Mouse (Mus musculus) forebrain, embryonic 14.5 days (tissue): Measurements from ENCODE around the gene Rhob. TPM values are rescaled to one million over a fixed set of nuclear protein-coding genes. Genes with fewer than 3 reads are reported as not detected.

Experiments
- ATAC-seq: fragments of 200-750 bp; cut with Nextera tagmentation; 2 replicates; pipeline ENCODE4 v1.8.0; 2017; ENCODE audit warnings: mild to moderate bottlenecking, moderate library complexity
- DNase-seq: peaks from one replicate; pipeline ENCODE4 v3.0.0-alpha.2; 2015; ENCODE audit warnings: low spot score
- H3K27ac ChIP-seq: fragments of 300-500 bp; sonication (generic); 2 replicates; pipeline ENCODE4 v1.5.1; 2014; ENCODE audit warnings: low read depth, mild to moderate bottlenecking, control low read depth, low read length, moderate library complexity
- H3K27me3 ChIP-seq: fragments of 300-500 bp; sonication (generic); replicated peaks from 2 replicates; pipeline ENCODE4 v1.6.1; 2014; ENCODE audit warnings: low read length, control low read depth, mixed read lengths; ENCODE audit not compliant: control insufficient read depth, insufficient read depth
- H3K36me3 ChIP-seq: fragments of 300-500 bp; sonication (generic); 2 replicates; pipeline ENCODE4 v1.6.1; 2014; ENCODE audit warnings: low read length, control low read depth; ENCODE audit not compliant: control insufficient read depth, insufficient read depth
- H3K4me1 ChIP-seq: fragments of 300-500 bp; sonication (generic); 2 replicates; pipeline ENCODE4 v1.6.1; 2014; ENCODE audit warnings: antibody characterized with exemption, low read length, control low read depth; ENCODE audit not compliant: control insufficient read depth, insufficient read depth
- H3K4me2 ChIP-seq: fragments of 300-500 bp; sonication (generic); 2 replicates; pipeline ENCODE4 v1.6.1; 2014; ENCODE audit warnings: mild to moderate bottlenecking, control low read depth, low read length
- H3K4me3 ChIP-seq: fragments of 300-500 bp; sonication (generic); 2 replicates; pipeline ENCODE4 v1.5.1; 2014; ENCODE audit warnings: low read depth, low read length, control low read depth
- H3K9ac ChIP-seq: fragments of 300-500 bp; sonication (generic); 2 replicates; pipeline ENCODE4 v1.6.1; 2014; ENCODE audit warnings: mild to moderate bottlenecking, low read length, control low read depth, moderate library complexity
- H3K9me3 ChIP-seq: fragments of 300-500 bp; sonication (generic); replicated peaks from 2 replicates; pipeline ENCODE4 v1.6.1; 2016; ENCODE audit warnings: low read length, control low read depth, mixed read lengths; ENCODE audit not compliant: control insufficient read depth
- WGBS: fragments of 180-500 bp; shearing (Covaris S2); extraction: QIAGEN DNeasy Blood & Tissue Kit; methylation state at CpG from one replicate; pipeline ENCODE4 v1.1.7; 2014; 5-methylcytosine and 5-hydroxymethylcytosine counted together
- polyA plus RNA-seq: library from polyadenylated mRNA; unstranded; fragments of >200 nt; fragmentation: Nextera tagmentation; extraction: Ambion mirVana; gene quantifications from 2 replicates; pipeline ENCODE4 v1.2.1, GENCODE M21; 2014

Rhob gene
- polyA plus RNA-seq, 1 experiment from 2014 or later: 74.4 TPM

GRCm38 (mm10) chr12:8510317-8510988 is 10.6 kb upstream of the Rhob start:
- Histone ChIP-seq H3K4me2 (no peak overlapping the region), H3K9ac (no peak overlapping the region), H3K36me3 (no peaks in the 10 kb centered on the region), H3K4me1 (no peaks in the 10 kb centered on the region), H3K27me3 (no peaks in the 10 kb centered on the region), H3K4me3 (no peak overlapping the region), H3K9me3 (no peaks in the 10 kb centered on the region), H3K27ac (no peak overlapping the region)
- DNase-seq (no peak), ATAC-seq (no peak)
- 82% methylated on average over 6 of the region's 6 CpGs for WGBS

GRCm38 (mm10) chr12:8509693-8510092 is 9.9 kb upstream of the Rhob start:
- H3K27me3 ChIP-seq: no peaks in the 10 kb centered on the region
- ATAC-seq (no peak), DNase-seq (no peak)
- H3K9ac ChIP-seq: no peak overlapping the region
- H3K27ac ChIP-seq: no peak overlapping the region
- H3K36me3 ChIP-seq: no peaks in the 10 kb centered on the region
- no peaks in the 10 kb centered on the region for H3K9me3 ChIP-seq
- no peak overlapping the region for H3K4me2 ChIP-seq
- H3K4me3 ChIP-seq: no peak overlapping the region
- 73% methylated on average over 5 of the region's 5 CpGs for WGBS
- H3K4me1 ChIP-seq: no peaks in the 10 kb centered on the region

GRCm38 (mm10) chr12:8506954-8507707 is 7.3 kb upstream of the Rhob start:
- ATAC-seq (no peak), DNase-seq (no peak)
- WGBS: 74% methylated on average over 9 of the region's 9 CpGs
- Histone ChIP-seq H3K9me3 (no peaks in the 10 kb centered on the region), H3K4me2 (no peak overlapping the region), H3K4me3 (no peak overlapping the region), H3K4me1 (no peaks in the 10 kb centered on the region), H3K27me3 (no peaks in the 10 kb centered on the region), H3K9ac (no peak overlapping the region), H3K36me3 (no peaks in the 10 kb centered on the region), H3K27ac (no peak overlapping the region)

GRCm38 (mm10) chr12:8504131-8504530 is 4.3 kb upstream of the Rhob start:
- DNase-seq (no peak), ATAC-seq (no peak)
- Histone ChIP-seq H3K4me2 (no peak overlapping the region), H3K27ac (no peak overlapping the region), H3K36me3 (no peaks in the 10 kb centered on the region), H3K4me3 (no peak overlapping the region), H3K4me1 (peaks cover 9% of the 10 kb centered on the region; the same call in 1 of the 2 replicates), H3K27me3 (no peaks in the 10 kb centered on the region), H3K9me3 (no peaks in the 10 kb centered on the region), H3K9ac (no peak overlapping the region)
- 83% methylated on average over 6 of the region's 6 CpGs for WGBS

- no peaks in the 10 kb centered on the region for H3K36me3 ChIP-seq
- H3K4me3 ChIP-seq: no peak overlapping the region
- H3K4me1 ChIP-seq: peaks cover 16% of the 10 kb centered on the region
- H3K27ac ChIP-seq: no peak overlapping the region
- H3K27me3 ChIP-seq: no peaks in the 10 kb centered on the region
- WGBS: 8% methylated on average over 6 of the region's 6 CpGs
- ATAC-seq (no peak), DNase-seq (peak; percentile 88)
- H3K9ac ChIP-seq: no peak overlapping the region
- H3K4me2 ChIP-seq: no peak overlapping the region
- H3K9me3 ChIP-seq: no peaks in the 10 kb centered on the region
Measured at GRCm38 (mm10) chr12:8502546-8502945, 2.7 kb upstream of the Rhob start.

GRCm38 (mm10) chr12:8501571-8502305 is 1.9 kb upstream of the Rhob start:
- H3K4me2 ChIP-seq: no peak overlapping the region
- DNase-seq: no peak
- peaks cover 24% of the 10 kb centered on the region for H3K4me1 ChIP-seq
- H3K4me3 ChIP-seq: no peak overlapping the region
- H3K27me3 ChIP-seq: no peaks in the 10 kb centered on the region
- 90% methylated on average over 14 of the region's 14 CpGs for WGBS
- H3K9me3 ChIP-seq: no peaks in the 10 kb centered on the region
- no peak overlapping the region for H3K27ac ChIP-seq
- ATAC-seq: no peak
- no peaks in the 10 kb centered on the region for H3K36me3 ChIP-seq
- H3K9ac ChIP-seq: no peak overlapping the region

- ATAC-seq (no peak), DNase-seq (peak; percentile 37)
Measured at GRCm38 (mm10) chr12:8500597-8501570, 1.1 kb upstream of the Rhob start.

More at GRCm38 (mm10) chr12:8500597-8501570, 1.1 kb upstream of the Rhob start:
- Histone ChIP-seq H3K27ac (peak overlapping the region; percentile 100), H3K4me2 (peak overlapping the region; percentile 89), H3K9me3 (no peaks in the 10 kb centered on the region), H3K4me1 (peaks cover 32% of the 10 kb centered on the region), H3K36me3 (no peaks in the 10 kb centered on the region), H3K4me3 (peak overlapping the region; percentile 84), H3K27me3 (no peaks in the 10 kb centered on the region), H3K9ac (peak overlapping the region; percentile 99)
- 47% methylated on average over 17 of the region's 17 CpGs for WGBS
